Mouse (Mus musculus): ENCODE results near the gene Gm20388.

Gm20388 gene

GRCm38 (mm10) chr8:123117127-123117731, 3206.6 kb downstream of the Gm20388 start, which contains the start of gene Cpne7:
Cpne7 (plus strand) TSS chr8:123117374.
- no peak for DNase-seq (ENCODE audit: low spot score)

GRCm38 (mm10) chr8:123117744-123118143, 3207.1 kb downstream of the Gm20388 start:
- no peak for DNase-seq (ENCODE audit: low spot score)

GRCm38 (mm10) chr8:123122059-123122458, 3211.4 kb downstream of the Gm20388 start:
- DNase-seq (ENCODE audit: low spot score): no peak

GRCm38 (mm10) chr8:123122670-123123069, 3212.0 kb downstream of the Gm20388 start:
- DNase-seq (ENCODE audit: low spot score): no peak

GRCm38 (mm10) chr8:123126193-123126816, 3215.7 kb downstream of the Gm20388 start:
- DNase-seq (ENCODE audit: low spot score): no peak

GRCm38 (mm10) chr8:123131041-123131440, 3220.4 kb downstream of the Gm20388 start:
- DNase-seq (ENCODE audit: low spot score): no peak

- no peak for DNase-seq (ENCODE audit: low spot score)
These were observed 3222.3 kb downstream of the Gm20388 start for GRCm38 (mm10) chr8:123132953-123133352.

GRCm38 (mm10) chr8:123134149-123134713, 3223.6 kb downstream of the Gm20388 start:
- DNase-seq (ENCODE audit: low spot score): peak; percentile 19

- peak; percentile 78 for DNase-seq (ENCODE audit: low spot score)
These were observed 3224.8 kb downstream of the Gm20388 start for GRCm38 (mm10) chr8:123135406-123135805.

- DNase-seq (ENCODE audit: low spot score): no peak
These were observed 3225.2 kb downstream of the Gm20388 start for GRCm38 (mm10) chr8:123135806-123136205.

- DNase-seq (ENCODE audit: low spot score): no peak
These were observed 3225.6 kb downstream of the Gm20388 start for GRCm38 (mm10) chr8:123136287-123136686.

- DNase-seq (ENCODE audit: low spot score): peak; percentile 91
These were observed 3227.0 kb downstream of the Gm20388 start for GRCm38 (mm10) chr8:123137645-123138077.

- DNase-seq (ENCODE audit: low spot score): no peak
These were observed 3228.1 kb downstream of the Gm20388 start for GRCm38 (mm10) chr8:123138741-123139140.

- peak; percentile 62 for DNase-seq (ENCODE audit: low spot score)
These were observed 3231.3 kb downstream of the Gm20388 start for GRCm38 (mm10) chr8:123141741-123142462.

GRCm38 (mm10) chr8:123145279-123145678, 3234.6 kb downstream of the Gm20388 start:
- no peak for DNase-seq (ENCODE audit: low spot score)

GRCm38 (mm10) chr8:123146390-123146789, 3235.7 kb downstream of the Gm20388 start:
- no peak for DNase-seq (ENCODE audit: low spot score)

GRCm38 (mm10) chr8:123150737-123151171, 3240.1 kb downstream of the Gm20388 start:
- no peak for DNase-seq (ENCODE audit: low spot score)

GRCm38 (mm10) chr8:123155177-123155576, 3244.5 kb downstream of the Gm20388 start:
- peak; percentile 47 for DNase-seq (ENCODE audit: low spot score)

- DNase-seq (ENCODE audit: low spot score): no peak
These were observed 3245.6 kb downstream of the Gm20388 start for GRCm38 (mm10) chr8:123156070-123156773.

- DNase-seq (ENCODE audit: low spot score): no peak
These were observed 3247.3 kb downstream of the Gm20388 start, which contains the start of gene Sult5a1 for GRCm38 (mm10) chr8:123157888-123158465. Sult5a1 (minus strand) TSS chr8:123158315.

- DNase-seq (ENCODE audit: low spot score): peak; percentile 17
These were observed 3270.8 kb downstream of the Gm20388 start for GRCm38 (mm10) chr8:123181391-123181790.

All from MN1 (cell line).